Mouse (Mus musculus) cerebellum, adult 2 months (tissue): Measurements from ENCODE around the gene Kpna2. TPM values are rescaled to one million over a fixed set of nuclear protein-coding genes. Genes with fewer than 3 reads are reported as not detected.
"Not testable (repeated sequence)": the region's sequence is repeated elsewhere in the genome, so short reads cannot be mapped to it uniquely, and the experiment has no call there.

Experiments
- DNase-seq, 2 experiments: peaks; one replicate each; pipeline ENCODE4 v3.0.0; 2021
- H3K27ac ChIP-seq: fragments of 200-500 bp; 2 replicates; pipeline ENCODE4 v1.5.1; 2012; ENCODE audit warnings: low read length, control low read depth, inconsistent platforms; ENCODE audit not compliant: insufficient read depth
- H3K27me3 ChIP-seq: fragments of 200-500 bp; 2 replicates; pipeline ENCODE4 v1.6.1; 2012; ENCODE audit warnings: inconsistent platforms, mild to moderate bottlenecking, low read length, moderate library complexity; ENCODE audit not compliant: control insufficient read depth, insufficient read depth
- H3K4me1 ChIP-seq: fragments of 200-500 bp; 2 replicates; pipeline ENCODE4 v1.6.1; 2011; ENCODE audit warnings: low read length; ENCODE audit not compliant: control insufficient read depth, insufficient read depth
- H3K4me3 ChIP-seq: fragments of 200-500 bp; replicated peaks from 2 replicates; pipeline ENCODE3; 2011; ENCODE audit warnings: mild to moderate bottlenecking, low read depth, low read length, control low read depth; ENCODE audit not compliant: insufficient read depth
- CTCF ChIP-seq: fragments of 200-500 bp; IDR thresholded peaks from 2 replicates; pipeline ENCODE4 v1.5.1; 2011; ENCODE audit warnings: low read depth, mild to moderate bottlenecking, control low read depth, low read length, moderate library complexity, borderline replicate concordance; ENCODE audit not compliant: insufficient read depth
- POLR2A ChIP-seq: fragments of 200-500 bp; IDR thresholded peaks from 2 replicates; pipeline ENCODE4 v1.6.1; 2011; ENCODE audit warnings: low read length, control low read depth, borderline replicate concordance; ENCODE audit not compliant: insufficient read depth
- WGBS: fragments of 180-500 bp; shearing (Covaris S2); methylation state at CpG from one replicate; pipeline ENCODE4 v1.1.7; 2018; 5-methylcytosine and 5-hydroxymethylcytosine counted together
- polyA plus RNA-seq: library from polyadenylated mRNA; depleted of rRNA; stranded (reverse); fragments of >200 nt; gene quantifications from 2 replicates; pipeline ENCODE4 v1.2.3, GENCODE M21; 2012

Gene Kpna2
- polyA plus RNA-seq, 1 experiment = 30.1 TPM

- DNase-seq = no peak
- WGBS = 98% methylated on average over 3 of the region's 3 CpGs
Measured at GRCm38 (mm10) chr11:107010447-107010846, 11.1 kb upstream of the Kpna2 start.

GRCm38 (mm10) chr11:107005538-107005937 lies 6.2 kb upstream of the Kpna2 start:
- no peak for DNase-seq

More at GRCm38 (mm10) chr11:107010447-107010846, 11.1 kb upstream of the Kpna2 start:
- Histone ChIP-seq H3K27ac (no peak overlapping the region), H3K27me3 (no peaks in the 10 kb centered on the region), H3K4me1 (peaks cover 2% of the 10 kb centered on the region; the same call in 1 of the 2 replicates), H3K4me3 (no peak overlapping the region)
- TF ChIP-seq POLR2A (no peak), CTCF (no peak)

GRCm38 (mm10) chr11:107001760-107002675 lies 2.7 kb upstream of the Kpna2 start:
- no peak for TF ChIP-seq CTCF
- TF ChIP-seq POLR2A = no peak
- Histone ChIP-seq H3K27ac (no peak overlapping the region), H3K4me3 (no peak overlapping the region), H3K4me1 (peaks cover 3% of the 10 kb centered on the region; the same call in 1 of the 2 replicates), H3K27me3 (no peaks in the 10 kb centered on the region)
- 50% methylated on average over 8 of the region's 8 CpGs for WGBS
- no peak for DNase-seq

More at GRCm38 (mm10) chr11:107005538-107005937, 6.2 kb upstream of the Kpna2 start:
- Histone ChIP-seq H3K27ac (no peak overlapping the region), H3K4me3 (no peak overlapping the region), H3K27me3 (no peaks in the 10 kb centered on the region), H3K4me1 (no peaks in the 10 kb centered on the region)
- WGBS = 78% methylated on average over 1 of the region's 1 CpGs
- TF ChIP-seq POLR2A (no peak), CTCF (no peak)

- Histone ChIP-seq H3K27me3 (no peaks in the 10 kb centered on the region), H3K4me1 (peaks cover 3% of the 10 kb centered on the region; the same call in 1 of the 2 replicates), H3K4me3 (no peak overlapping the region), H3K27ac (no peak overlapping the region)
- TF ChIP-seq POLR2A (no peak), CTCF (no peak)
- 81% methylated on average over 9 of the region's 9 CpGs for WGBS
- DNase-seq = no peak
Measured at GRCm38 (mm10) chr11:106999949-107000513, 690 bp upstream of the Kpna2 start.

GRCm38 (mm10) chr11:106998651-106999150 lies 640 bp downstream of the Kpna2 start:
- Histone ChIP-seq H3K4me1 (peaks cover 3% of the 10 kb centered on the region; the same call in 1 of the 2 replicates), H3K4me3 (peak overlapping the region; percentile 71), H3K27ac (no peak overlapping the region), H3K27me3 (no peaks in the 10 kb centered on the region)
- DNase-seq = peak in 1 of 2 experiments; percentile 39
- no peak for TF ChIP-seq POLR2A
- no peak for TF ChIP-seq CTCF
- under 1% methylated on average over 26 of the region's 26 CpGs for WGBS

- H3K27ac ChIP-seq = no peak overlapping the region
- WGBS = 7% methylated on average over 5 of the region's 5 CpGs
- TF ChIP-seq CTCF = no peak
- no peak for TF ChIP-seq POLR2A
Measured at GRCm38 (mm10) chr11:106997976-106998375, 1.4 kb downstream of the Kpna2 start.

GRCm38 (mm10) chr11:106996492-106996891 lies 2.8 kb downstream of the Kpna2 start:
- DNase-seq, H3K27me3 ChIP-seq, H3K4me3 ChIP-seq, H3K27ac ChIP-seq, H3K4me1 ChIP-seq: not testable (repeated sequence)
- 95% methylated on average over 7 of the region's 7 CpGs for WGBS

More at GRCm38 (mm10) chr11:106997976-106998375, 1.4 kb downstream of the Kpna2 start:
- Histone ChIP-seq H3K4me3 (peak overlapping the region; percentile 33), H3K4me1 (peaks cover 3% of the 10 kb centered on the region; the same call in 1 of the 2 replicates), H3K27me3 (no peaks in the 10 kb centered on the region)
- DNase-seq = no peak
